Mouse (Mus musculus) embryonic fibroblast, embryonic 13.5 days (primary cell): ENCODE results near the gene BC035044. TPM values are rescaled to one million over a fixed set of nuclear protein-coding genes. Genes with fewer than 3 reads are reported as not detected.
"Not testable (repeated sequence)": the region's sequence is repeated elsewhere in the genome, so short reads cannot be mapped to it uniquely, and the experiment has no call there.

Experiments used
- H3K27ac ChIP-seq: 2 replicates; pipeline ENCODE4 v1.5.1; 2012; ENCODE audit warnings: low read length, control low read depth, inconsistent platforms; ENCODE audit not compliant: insufficient read depth
- H3K4me1 ChIP-seq: 2 replicates; pipeline ENCODE4 v1.6.1; 2011; ENCODE audit warnings: low read length; ENCODE audit not compliant: control insufficient read depth, insufficient read depth
- H3K4me3 ChIP-seq: 2 replicates; pipeline ENCODE4 v1.5.1; 2011; ENCODE audit warnings: mild to moderate bottlenecking, control low read depth, low read length; ENCODE audit not compliant: insufficient read depth
- CTCF ChIP-seq: IDR thresholded peaks from 2 replicates; pipeline ENCODE4 v1.5.1; 2011; ENCODE audit warnings: mild to moderate bottlenecking, control low read depth, low read length, moderate library complexity, borderline replicate concordance; ENCODE audit not compliant: insufficient read depth
- POLR2A ChIP-seq: IDR thresholded peaks from 2 replicates; pipeline ENCODE4 v1.6.1; 2011; ENCODE audit warnings: low read depth, mild to moderate bottlenecking, control low read depth, low read length, moderate library complexity
- polyA plus RNA-seq: library from polyadenylated mRNA; stranded (reverse); fragments of >200 nt; gene quantifications from 2 replicates; pipeline ENCODE4 v1.2.4, GENCODE M21; 2011; ENCODE audit warnings: low read depth; ENCODE audit not compliant: missing spikeins, insufficient read length

Gene BC035044
- not detected in 2 replicates for polyA plus RNA-seq

GRCm38 (mm10) chr6:128890948-128891355 is at the start of gene BC035044:
TSS of gene BC035044 (minus strand) at chr6:128891126.
- Histone ChIP-seq H3K27ac (no peak within 1 kb of the TSS), H3K4me1 (no peaks in the 10 kb centered on the region), H3K4me3 (no peak within 1 kb of the TSS)
- TF ChIP-seq CTCF: no peak
- no peak for TF ChIP-seq POLR2A

DNA sequence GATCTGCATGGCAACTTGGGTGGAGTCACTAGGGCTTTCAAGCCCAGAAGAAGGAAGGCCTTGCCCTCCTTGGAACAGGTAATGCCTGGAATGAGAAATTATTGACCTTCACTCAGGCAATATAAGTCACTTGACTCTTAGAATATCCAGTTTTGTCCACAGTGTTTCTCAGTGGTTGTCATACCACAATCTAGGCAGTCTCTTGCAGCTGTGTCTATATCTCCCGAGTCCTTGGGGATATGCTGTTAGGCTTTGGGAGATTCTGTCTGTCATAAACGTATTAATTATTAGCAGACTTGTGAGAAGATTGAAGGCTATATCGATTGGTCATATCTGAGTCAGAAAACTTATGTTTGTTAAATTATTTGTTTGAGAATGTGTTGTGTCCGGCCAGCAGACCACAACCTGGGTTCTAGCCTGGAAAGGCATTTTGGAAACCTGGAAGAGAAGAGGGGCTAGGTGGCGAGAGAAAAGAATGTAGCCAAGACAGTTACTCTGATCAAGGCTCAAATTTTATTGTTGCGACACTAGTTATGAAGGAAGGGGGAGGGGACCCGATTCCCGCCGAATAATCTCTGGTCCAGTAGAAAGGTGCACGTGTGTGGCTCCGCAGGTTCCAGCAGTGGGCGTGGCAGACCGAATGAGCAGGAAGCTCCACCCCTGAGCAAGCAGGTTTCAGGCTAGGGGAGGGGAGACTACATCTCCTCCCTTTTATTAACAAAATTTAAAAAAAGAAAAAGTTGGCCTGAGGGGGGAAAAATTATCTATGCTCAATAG is 45.2 kb upstream of the BC035044 start:
- not testable (repeated sequence) for H3K27ac ChIP-seq, H3K4me3 ChIP-seq, H3K4me1 ChIP-seq

DNA sequence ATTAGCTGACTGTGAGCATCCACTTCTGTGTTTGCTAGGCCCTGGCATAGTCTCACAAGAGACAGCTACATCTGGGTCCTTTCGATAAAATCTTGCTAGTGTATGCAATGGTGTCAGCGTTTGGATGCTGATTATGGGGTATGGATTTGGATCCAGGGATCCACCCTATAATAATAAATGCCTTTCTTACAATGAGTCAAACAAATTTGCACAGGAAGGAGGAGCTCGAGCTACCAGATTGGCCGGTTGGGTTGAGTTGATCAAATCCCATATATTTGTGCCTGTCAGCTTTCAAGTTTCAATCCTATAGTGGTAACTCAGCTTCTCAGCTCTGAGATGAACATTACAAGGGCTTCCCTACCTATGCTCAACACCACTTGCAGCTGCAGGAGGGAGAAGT is 43.2 kb upstream of the BC035044 start, which contains the start of gene Clec2g:
Gene Clec2g, plus strand, starts transcription at position 301 of the 400 bp plus-strand sequence.
- H3K4me1 ChIP-seq, H3K4me3 ChIP-seq, H3K27ac ChIP-seq: not testable (repeated sequence)

GRCm38 (mm10) chr6:128933050-128933449 is 42.1 kb upstream of the BC035044 start:
- TF ChIP-seq CTCF (no peak), POLR2A (no peak)
- no peaks in the 10 kb centered on the region for H3K4me1 ChIP-seq
- H3K27ac ChIP-seq: no peak overlapping the region
- no peak overlapping the region for H3K4me3 ChIP-seq

DNA sequence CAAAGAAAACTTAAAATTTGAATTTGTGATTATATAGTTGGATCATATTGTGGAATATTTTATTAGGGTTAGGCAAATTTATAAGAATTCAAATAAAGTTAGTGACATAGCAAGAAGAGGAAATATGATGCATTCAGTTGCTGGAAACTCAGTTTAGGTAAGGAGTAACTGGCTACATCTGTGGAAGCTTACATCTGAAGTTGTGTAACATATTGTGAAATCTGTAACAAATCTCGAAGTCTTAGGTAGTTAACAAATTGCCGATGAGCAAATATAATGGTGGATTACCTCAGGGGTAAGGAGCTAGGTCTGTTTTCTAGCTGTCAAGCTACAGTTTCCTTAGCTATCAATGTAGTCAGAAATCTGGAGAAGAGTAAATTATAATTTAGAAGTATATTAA is 26.4 kb upstream of the BC035044 start:
- H3K4me3 ChIP-seq: no peak overlapping the region
- H3K4me1 ChIP-seq: no peaks in the 10 kb centered on the region
- H3K27ac ChIP-seq: no peak overlapping the region
- no peak for TF ChIP-seq POLR2A
- no peak for TF ChIP-seq CTCF

GRCm38 (mm10) chr6:128913598-128914254 is 22.8 kb upstream of the BC035044 start:
- H3K27ac ChIP-seq: no peak overlapping the region

GRCm38 (mm10) chr6:128900796-128901552 is 10.0 kb upstream of the BC035044 start:
- not testable (repeated sequence) for H3K4me1 ChIP-seq, H3K4me3 ChIP-seq, H3K27ac ChIP-seq

More at GRCm38 (mm10) chr6:128913598-128914254, 22.8 kb upstream of the BC035044 start:
- H3K4me1 ChIP-seq: no peaks in the 10 kb centered on the region
- no peak overlapping the region for H3K4me3 ChIP-seq
- no peak for TF ChIP-seq POLR2A
- TF ChIP-seq CTCF: no peak

- TF ChIP-seq POLR2A: no peak
- TF ChIP-seq CTCF: no peak
- no peaks in the 10 kb centered on the region for H3K4me1 ChIP-seq
- no peak overlapping the region for H3K27ac ChIP-seq
- no peak overlapping the region for H3K4me3 ChIP-seq
Measured at GRCm38 (mm10) chr6:128900044-128900443, 9.1 kb upstream of the BC035044 start.

- no peaks in the 10 kb centered on the region for H3K4me1 ChIP-seq
- H3K27ac ChIP-seq: no peak overlapping the region
- TF ChIP-seq POLR2A (no peak), CTCF (no peak)
- no peak overlapping the region for H3K4me3 ChIP-seq
Measured at GRCm38 (mm10) chr6:128895404-128896001, 4.6 kb upstream of the BC035044 start.

GRCm38 (mm10) chr6:128888834-128889233 is 2.1 kb downstream of the BC035044 start:
- TF ChIP-seq POLR2A (no peak), CTCF (no peak)
- H3K27ac ChIP-seq: no peak overlapping the region
- H3K4me3 ChIP-seq: no peak overlapping the region
- H3K4me1 ChIP-seq: no peaks in the 10 kb centered on the region

DNA sequence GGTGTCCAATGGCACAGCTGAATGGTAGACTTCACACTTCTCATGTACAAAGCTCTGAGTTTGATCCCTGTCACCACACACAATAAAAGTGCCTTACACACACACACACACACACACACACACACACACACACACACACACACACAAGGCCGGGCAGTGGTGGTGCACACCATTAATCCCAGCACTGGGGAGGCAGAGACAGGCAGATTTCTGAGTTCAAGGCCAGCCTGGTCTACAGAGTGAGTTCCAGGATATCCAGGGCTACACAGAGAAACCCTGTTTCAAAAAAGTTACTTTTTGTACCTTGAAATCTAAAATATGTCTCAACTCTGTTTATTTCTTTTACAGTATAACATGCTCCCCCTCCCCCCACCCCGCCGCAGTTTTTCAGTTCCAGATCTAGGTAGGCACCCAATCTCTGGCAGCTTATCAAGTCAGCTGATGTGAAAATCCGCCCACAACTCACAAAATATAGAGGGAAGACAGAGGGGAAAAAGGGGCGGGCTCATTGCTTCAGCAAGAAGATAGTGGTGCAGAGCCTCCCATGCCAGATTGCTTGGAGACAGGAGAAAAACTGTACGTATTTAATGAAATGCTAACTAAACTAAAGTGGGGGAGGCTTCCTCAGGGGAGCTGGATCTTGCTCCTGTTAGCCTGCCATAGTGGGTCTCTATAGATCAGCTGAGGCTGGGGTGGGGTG is 3.7 kb downstream of the BC035044 start, which contains the start of gene Clec2i:
Gene Clec2i, plus strand, starts transcription at position 498 of the 700 bp plus-strand sequence.
- H3K4me3 ChIP-seq, H3K27ac ChIP-seq, H3K4me1 ChIP-seq: not testable (repeated sequence)
